Mouse (Mus musculus) fat pad, adult 2 months (tissue): Measurements from ENCODE around the gene Sgsm2.

ENCODE experiments used
- DNase-seq: peaks from one replicate; pipeline ENCODE4 v3.0.0-alpha.2; 2011; ENCODE audit warnings: low read depth, low spot score; ENCODE audit errors: extremely low read depth

Sgsm2 gene

DNA sequence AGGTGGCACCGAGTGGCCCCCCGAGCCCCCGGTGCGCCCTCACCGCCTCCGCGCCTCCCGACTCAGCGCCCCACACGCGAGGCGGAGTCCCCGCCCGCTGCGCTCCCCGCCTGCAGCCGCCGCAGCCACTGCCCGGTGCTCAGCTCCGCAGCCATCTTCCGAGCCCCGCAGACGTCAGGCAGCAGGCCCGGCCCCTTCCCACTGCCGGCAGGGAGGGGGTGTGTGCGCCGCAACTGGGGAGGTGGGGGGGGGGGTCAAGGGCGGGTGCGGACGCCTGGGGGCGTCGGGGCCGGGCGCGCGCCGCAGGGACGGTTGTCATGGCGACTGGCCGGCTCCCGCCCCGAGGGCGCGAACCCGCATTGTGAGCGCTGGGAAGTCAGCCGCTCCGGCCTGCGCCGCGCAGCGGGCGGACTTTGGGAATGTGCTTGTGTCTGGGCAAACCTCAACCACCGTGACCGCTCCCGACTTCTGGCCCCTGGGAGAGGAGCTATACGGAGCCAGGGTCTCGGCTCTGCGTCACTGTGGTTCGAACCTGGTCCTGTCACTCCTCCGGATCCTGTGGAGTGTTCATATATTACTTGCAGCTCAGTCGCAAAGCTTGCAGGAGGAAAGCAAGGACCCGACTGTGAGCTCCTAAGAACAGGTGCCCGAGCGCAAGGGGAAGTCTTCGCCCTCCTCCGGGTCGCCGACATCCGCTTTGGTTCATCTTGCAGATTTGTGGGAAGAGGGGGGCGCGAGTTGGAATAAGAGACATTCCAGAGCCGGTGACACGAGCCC is at the start of gene Sgsm2:
Sgsm2 (minus strand) TSS at position 160 of the 777 bp plus-strand sequence.
- no peak for DNase-seq

- DNase-seq: no peak
Measured at GRCm38 (mm10) chr11:74946348-74946747, 49.5 kb upstream of the Sgsm2 start.

GRCm38 (mm10) chr11:74930391-74930790 is 33.5 kb upstream of the Sgsm2 start:
- DNase-seq: no peak

DNA sequence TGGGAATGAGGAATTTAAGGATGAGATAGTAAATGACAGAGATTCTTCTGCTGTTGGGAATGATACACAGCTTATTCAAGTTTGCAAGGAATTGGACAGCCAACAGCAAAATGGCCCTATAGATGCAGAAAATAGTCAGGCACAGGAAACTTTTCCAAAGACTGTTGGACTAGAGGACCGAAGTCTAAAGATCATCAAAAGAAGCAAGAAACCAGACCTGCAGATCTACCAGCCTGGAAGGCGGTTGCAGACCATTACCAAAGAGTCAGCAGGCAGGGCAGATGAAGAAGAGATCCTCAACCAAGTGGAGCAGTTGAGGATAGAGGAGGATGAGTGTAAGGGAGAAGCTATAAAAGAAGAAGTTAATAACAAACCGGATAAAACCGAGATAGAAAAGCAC is 32.3 kb upstream of the Sgsm2 start:
- no peak for DNase-seq

GRCm38 (mm10) chr11:74927236-74927725 is 30.4 kb upstream of the Sgsm2 start:
- DNase-seq: no peak

- no peak for DNase-seq
Measured at GRCm38 (mm10) chr11:74926388-74927005, 29.6 kb upstream of the Sgsm2 start.

GRCm38 (mm10) chr11:74925577-74926387 is 28.9 kb upstream of the Sgsm2 start, which contains the start of the genes Smg6 and Srr:
Gene Smg6, plus strand, starts transcription at chr11:74925823.
Gene Srr, minus strand, starts transcription at chr11:74925948.
- peak; percentile 45 for DNase-seq

GRCm38 (mm10) chr11:74924149-74924548 is 27.3 kb upstream of the Sgsm2 start:
- no peak for DNase-seq

DNA sequence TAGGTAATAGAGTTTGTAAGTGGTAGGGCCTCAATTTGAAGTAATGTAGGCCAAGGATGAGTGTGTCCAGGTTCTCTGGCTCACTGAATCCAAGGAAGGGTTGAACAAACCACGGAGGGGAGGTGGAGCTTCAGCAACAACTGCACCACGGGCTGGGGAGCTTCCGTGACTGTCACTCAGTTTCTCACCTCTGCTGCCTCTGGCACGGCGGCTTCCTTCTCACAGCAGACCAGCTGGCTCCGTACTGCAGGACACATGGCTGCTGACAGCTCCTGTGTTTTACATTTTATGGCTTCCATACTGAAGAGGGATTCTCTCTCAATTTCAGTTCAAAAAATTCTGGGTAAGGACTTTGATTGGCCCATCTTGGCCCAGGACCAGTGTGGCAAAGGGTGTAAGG is 22.4 kb upstream of the Sgsm2 start:
- no peak for DNase-seq

DNA sequence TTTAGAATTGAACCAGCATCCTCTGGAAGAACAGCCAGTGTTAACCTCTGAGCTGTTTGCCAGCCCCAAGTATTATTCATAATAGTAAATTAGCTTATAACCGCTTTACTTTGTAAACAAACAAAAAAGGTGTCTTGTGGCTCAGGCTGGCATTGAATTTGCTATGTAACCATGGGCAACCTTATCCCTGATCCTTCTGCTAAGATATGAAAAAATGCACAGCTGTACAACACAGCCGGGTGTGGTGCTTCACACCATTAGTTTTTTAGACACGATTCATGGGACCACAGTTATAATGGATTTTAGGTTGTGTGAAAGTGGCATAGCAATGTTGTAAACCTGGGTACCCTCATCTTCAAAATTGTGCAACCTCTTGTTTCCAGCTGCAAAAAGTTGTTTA is 15.6 kb upstream of the Sgsm2 start:
- DNase-seq: no peak

GRCm38 (mm10) chr11:74909978-74910377 is 13.1 kb upstream of the Sgsm2 start:
- DNase-seq: no peak

- DNase-seq: no peak
Measured at GRCm38 (mm10) chr11:74908618-74909399, 11.9 kb upstream of the Sgsm2 start.

- no peak for DNase-seq
Measured at GRCm38 (mm10) chr11:74907850-74908249, 11.0 kb upstream of the Sgsm2 start.

- DNase-seq: no peak
Measured at GRCm38 (mm10) chr11:74902416-74902815, 5.6 kb upstream of the Sgsm2 start.

- no peak for DNase-seq
Measured at GRCm38 (mm10) chr11:74901555-74901954, 4.7 kb upstream of the Sgsm2 start.

GRCm38 (mm10) chr11:74898517-74898827 is 1.6 kb upstream of the Sgsm2 start:
- no peak for DNase-seq

GRCm38 (mm10) chr11:74897678-74898516 is 1.0 kb upstream of the Sgsm2 start, which contains the start of gene Tsr1:
Gene Tsr1, plus strand, starts transcription at chr11:74898071.
- no peak for DNase-seq

DNA sequence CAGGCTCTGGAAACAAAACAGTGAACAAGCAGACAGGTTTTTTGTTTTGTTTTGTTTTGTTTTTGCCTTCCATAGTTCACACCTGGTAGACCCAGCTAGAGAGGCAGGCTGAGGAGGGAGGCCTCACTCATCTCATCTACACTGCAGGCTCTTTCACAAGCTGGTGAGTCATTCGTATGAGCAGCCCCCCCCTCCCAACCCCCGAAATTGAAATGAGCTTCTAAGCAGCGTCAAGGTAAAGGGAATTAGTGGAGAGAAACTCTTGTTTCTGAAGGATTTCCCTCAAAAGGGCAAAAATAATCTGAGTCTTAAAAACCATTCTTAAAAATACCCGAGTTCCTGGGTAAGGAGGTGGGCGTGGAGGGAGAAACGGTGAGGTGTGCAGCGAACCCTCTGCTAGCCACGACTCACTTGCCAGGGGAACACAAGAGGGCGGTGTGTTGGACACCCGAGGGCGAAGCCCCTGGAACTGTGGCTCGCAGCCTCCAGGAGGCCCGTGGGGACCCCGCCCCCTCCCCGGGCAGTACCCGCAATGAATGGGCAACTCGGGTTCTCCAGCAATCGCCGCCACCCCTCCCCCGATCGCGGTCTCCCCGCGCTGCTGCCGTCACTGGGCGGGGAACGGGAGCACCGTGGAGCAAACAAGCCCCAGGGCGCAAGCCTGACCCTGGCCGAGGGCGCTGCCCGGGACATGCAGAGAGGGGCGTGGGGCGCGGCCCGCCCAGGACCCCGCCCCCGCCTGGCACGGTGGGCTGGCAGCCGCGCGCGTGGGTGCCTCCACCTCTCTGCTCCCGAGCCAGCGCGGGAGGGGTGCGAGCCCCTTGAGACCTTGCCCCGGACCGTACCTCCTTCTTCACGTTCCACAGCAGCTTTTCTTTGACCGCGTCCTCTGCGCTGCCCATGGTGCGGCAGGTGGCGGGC is 620 bp downstream of the Sgsm2 start:
- DNase-seq: no peak

GRCm38 (mm10) chr11:74894619-74895018 is 2.2 kb downstream of the Sgsm2 start:
- DNase-seq: no peak
